ENCODE assay signal across 24 mouse cellular contexts in genomic region chr5:19553510-19553909, GRCm38 (mm10).
DNase-seq lines count a peak whose midpoint lies in the region; ATAC-seq lines count a peak whose summit lies in the region.
"Had no signal": no experiment of that assay in that cellular context is flagged by ENCODE, and none has a peak within 500 bp of the region (broad histone marks: within the 10 kb centered on the region; RNA-seq: fewer than 3 reads in every experiment).

No protein-coding gene starts in this region.

- WGBS in midbrain, embryonic 14.5 days, result 73% methylated on average over 3 of the region's 3 CpGs
- WGBS in midbrain, embryonic 15.5 days, result 58% methylated on average over 3 of the region's 3 CpGs

- H3K4me1 ChIP-seq in midbrain, embryonic 14.5 days (ENCODE audit: control insufficient read depth, insufficient read depth, low read length), result no peaks in the 10 kb centered on the region
- no peaks in the 10 kb centered on the region for H3K4me1 ChIP-seq in midbrain, embryonic 15.5 days
- H3K4me1 ChIP-seq: heart, embryonic 10.5 days; hindbrain, embryonic 15.5 days; intestine, embryonic 15.5 days; limb, embryonic 13.5 days; liver, embryonic 12.5 days; midbrain, embryonic 13.5 days; neural tube, embryonic 15.5 days had no signal

- no peak overlapping the region for H3K9ac ChIP-seq in midbrain, embryonic 14.5 days (replicated peaks; ENCODE audit: low read length)
- H3K9ac ChIP-seq in midbrain, embryonic 15.5 days, result no peak overlapping the region
- H3K9ac ChIP-seq: forebrain, postnatal 0 days; hindbrain, embryonic 15.5 days; intestine, embryonic 15.5 days; limb, embryonic 13.5 days; liver, embryonic 12.5 days; midbrain, embryonic 13.5 days; neural tube, embryonic 15.5 days had no signal

- intact Hi-C loops in left cerebral cortex, postnatal 25 days (cut with DNase I), result loop anchor here (2.0 kb wide), 1 partner anchor 191 kb away; no protein-coding TSS in a partner anchor

- no peak overlapping the region for H3K27ac ChIP-seq in midbrain, embryonic 14.5 days (replicated peaks; ENCODE audit: low read depth, low read length)
- no peak overlapping the region for H3K27ac ChIP-seq in midbrain, embryonic 15.5 days
- H3K27ac ChIP-seq: heart, embryonic 10.5 days; hindbrain, embryonic 15.5 days; intestine, embryonic 15.5 days; limb, embryonic 13.5 days; liver, embryonic 12.5 days; midbrain, embryonic 13.5 days; neural tube, embryonic 15.5 days had no signal

- H3K27me3 ChIP-seq in midbrain, embryonic 14.5 days (ENCODE audit: control insufficient read depth, insufficient read depth, low read length), result no peaks in the 10 kb centered on the region
- no peaks in the 10 kb centered on the region for H3K27me3 ChIP-seq in midbrain, embryonic 15.5 days (replicated peaks)
- H3K27me3 ChIP-seq: hindbrain, embryonic 15.5 days; intestine, embryonic 15.5 days; limb, embryonic 13.5 days; liver, embryonic 12.5 days; midbrain, embryonic 13.5 days; neural tube, embryonic 15.5 days had no signal

- peak; percentile 40 for DNase-seq in layer of hippocampus, adult 11-12 months (ENCODE audit: low spot score)
- DNase-seq in layer of hippocampus, postnatal 36 days, result no peak
- DNase-seq in midbrain, embryonic 14.5 days, result peak; percentile 14
- peak; percentile 57 for DNase-seq in layer of hippocampus, adult 9-11 months
- peak; percentile 18 to 79 for DNase-seq in left cerebral cortex, postnatal 25 days (ENCODE audit: low spot score in 2 of 2)
- no peak for DNase-seq in natural killer cell, adult 2 months (ENCODE audit: low spot score in 2 of 2)
- DNase-seq: adrenal gland, postnatal 10 days; cerebellum, adult 9-10 months; forebrain, postnatal 0 days; heart, postnatal 4 days; kidney, adult 8-10 months; kidney, postnatal 14 days; lung, adult 18-20 months; lung, postnatal 14 days; thymus, adult 2 months; thymus, postnatal 4 days had no signal

- no peaks in the 10 kb centered on the region for H3K36me3 ChIP-seq in midbrain, embryonic 14.5 days (ENCODE audit: control insufficient read depth, insufficient read depth, low read length)
- no peaks in the 10 kb centered on the region for H3K36me3 ChIP-seq in midbrain, embryonic 15.5 days (replicated peaks)
- H3K36me3 ChIP-seq: heart, embryonic 10.5 days; hindbrain, embryonic 15.5 days; intestine, embryonic 15.5 days; limb, embryonic 13.5 days; liver, embryonic 12.5 days; midbrain, embryonic 13.5 days; neural tube, embryonic 15.5 days had no signal

- no peak overlapping the region for H3K4me2 ChIP-seq in midbrain, embryonic 14.5 days (ENCODE audit: low read length)
- no peak overlapping the region for H3K4me2 ChIP-seq in midbrain, embryonic 15.5 days
- H3K4me2 ChIP-seq: hindbrain, embryonic 15.5 days; intestine, embryonic 15.5 days; limb, embryonic 13.5 days; liver, embryonic 12.5 days; midbrain, embryonic 13.5 days; neural tube, embryonic 15.5 days had no signal

- H3K9me3 ChIP-seq in midbrain, embryonic 14.5 days (ENCODE audit: control insufficient read depth, low read length), result no peaks in the 10 kb centered on the region
- H3K9me3 ChIP-seq in midbrain, embryonic 15.5 days, result no peaks in the 10 kb centered on the region
- H3K9me3 ChIP-seq: hindbrain, embryonic 15.5 days; intestine, embryonic 15.5 days; limb, embryonic 13.5 days; liver, embryonic 12.5 days; midbrain, embryonic 13.5 days; neural tube, embryonic 15.5 days had no signal

- no peak for ATAC-seq in midbrain, embryonic 14.5 days (ENCODE audit: low FRiP score, low TSS enrichment)
- no peak for ATAC-seq in midbrain, embryonic 15.5 days (replicated peaks)
- ATAC-seq: forebrain, postnatal 0 days; intestine, embryonic 15.5 days; liver, embryonic 12.5 days; midbrain, embryonic 13.5 days had no signal

- no peak overlapping the region for H3K4me3 ChIP-seq in midbrain, embryonic 14.5 days (replicated peaks; ENCODE audit: low read depth, low read length)
- no peak overlapping the region for H3K4me3 ChIP-seq in midbrain, embryonic 15.5 days
- H3K4me3 ChIP-seq: heart, embryonic 10.5 days; hindbrain, embryonic 15.5 days; intestine, embryonic 15.5 days; limb, embryonic 13.5 days; liver, embryonic 12.5 days; midbrain, embryonic 13.5 days; neural tube, embryonic 15.5 days had no signal

Comparison
In these comparisons a context has a peak if more than half of its experiments do, and no peak if none do; other contexts are left out.
1. DNase-seq: peak in layer of hippocampus, adult 11-12 months (single experiment), midbrain, embryonic 14.5 days (single experiment), layer of hippocampus, adult 9-11 months (single experiment) and left cerebral cortex, postnatal 25 days (2 of 2); none in layer of hippocampus, postnatal 36 days (0 of 2) and natural killer cell, adult 2 months (0 of 2).